Mouse (Mus musculus): Measurements from ENCODE around the gene Hist1h2ae. TPM values are rescaled to one million over a fixed set of nuclear protein-coding genes. Genes with fewer than 3 reads are reported as not detected.
"Not testable (repeated sequence)": the region's sequence is repeated elsewhere in the genome, so short reads cannot be mapped to it uniquely, and the experiment has no call there.

Gene Hist1h2ae
- polyA plus RNA-seq, 1 experiment from 2014 or later: 96.4 TPM

- 6% methylated on average over 9 of the region's 9 CpGs for WGBS
- 0 out of 2 replicates have a peak, but pooled peaks have one; percentile 67 for ATAC-seq (replicated peaks; ENCODE audit: low FRiP score)
Observed at GRCm38 (mm10) chr13:23597957-23598356, 26.9 kb upstream of the Hist1h2ae start.

DNA sequence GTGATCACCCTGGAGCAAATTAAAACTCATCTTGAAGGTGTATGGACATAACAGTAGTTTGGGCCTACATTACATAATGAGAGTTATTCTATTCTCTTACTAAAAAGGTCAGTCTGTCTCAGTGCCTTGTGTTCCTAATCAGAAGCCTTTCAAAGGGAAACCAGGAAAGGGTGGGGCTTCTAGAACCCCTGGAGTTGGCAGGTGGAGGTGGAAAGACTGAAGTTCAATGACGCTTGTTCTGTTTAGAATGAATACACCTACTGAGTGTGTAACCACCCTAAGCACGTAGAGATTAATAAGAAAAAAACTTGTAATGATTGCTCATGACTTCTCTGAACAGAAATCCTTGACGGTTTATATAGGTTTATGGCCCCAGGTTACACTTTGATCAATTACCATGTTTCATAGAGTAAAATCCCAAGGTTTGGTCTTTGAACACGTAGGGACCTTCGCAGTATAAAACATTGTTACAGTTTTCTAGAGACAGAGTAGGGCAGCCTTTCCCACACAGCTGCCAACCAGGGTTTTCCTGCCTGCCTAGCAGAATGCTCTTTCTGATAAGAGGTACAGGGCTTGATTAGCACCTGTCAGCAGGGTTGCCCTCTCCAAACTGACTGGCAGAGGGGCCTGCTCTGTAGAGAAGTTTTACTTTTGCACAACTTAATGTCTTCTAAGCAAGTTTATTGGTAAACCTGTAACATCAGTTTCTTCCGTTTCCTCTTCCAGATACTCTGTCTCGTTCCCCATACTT, 24.8 kb upstream of the Hist1h2ae start:
- Histone ChIP-seq H3K4me1 (replicated peaks; ENCODE audit: control insufficient read depth, insufficient read depth, low read length) (no peaks in the 10 kb centered on the region), H3K27me3 (ENCODE audit: control insufficient read depth, insufficient read depth, low read length) (no peaks in the 10 kb centered on the region), H3K9me3 (ENCODE audit: control insufficient read depth, low read length) (no peaks in the 10 kb centered on the region), H3K4me2 (ENCODE audit: low read depth, low read length, severe bottlenecking) (no peak overlapping the region), H3K9ac (ENCODE audit: low read length) (no peak overlapping the region), H3K36me3 (ENCODE audit: control insufficient read depth, insufficient read depth, low read length) (no peaks in the 10 kb centered on the region), H3K27ac (ENCODE audit: low read depth, low read length) (no peak overlapping the region), H3K4me3 (ENCODE audit: low read depth, low read length) (no peak overlapping the region)
- DNase-seq (ENCODE audit: low spot score) (no peak), ATAC-seq (replicated peaks; ENCODE audit: low FRiP score) (no peak)
- 84% methylated on average over 7 of the region's 7 CpGs for WGBS

More at GRCm38 (mm10) chr13:23597957-23598356, 26.9 kb upstream of the Hist1h2ae start:
- H3K27me3 ChIP-seq (ENCODE audit: control insufficient read depth, insufficient read depth, low read length): no peaks in the 10 kb centered on the region
- H3K36me3 ChIP-seq (ENCODE audit: control insufficient read depth, insufficient read depth, low read length): no peaks in the 10 kb centered on the region
- no peak overlapping the region for H3K4me2 ChIP-seq (ENCODE audit: low read depth, low read length, severe bottlenecking)
- no peak overlapping the region for H3K9ac ChIP-seq (ENCODE audit: low read length)
- H3K27ac ChIP-seq (ENCODE audit: low read depth, low read length): no peak overlapping the region
- no peaks in the 10 kb centered on the region for H3K4me1 ChIP-seq (replicated peaks; ENCODE audit: control insufficient read depth, insufficient read depth, low read length)
- no peaks in the 10 kb centered on the region for H3K9me3 ChIP-seq (ENCODE audit: control insufficient read depth, low read length)
- no peak overlapping the region for H3K4me3 ChIP-seq (ENCODE audit: low read depth, low read length)
- peak; percentile 88 for DNase-seq (ENCODE audit: low spot score)

DNA sequence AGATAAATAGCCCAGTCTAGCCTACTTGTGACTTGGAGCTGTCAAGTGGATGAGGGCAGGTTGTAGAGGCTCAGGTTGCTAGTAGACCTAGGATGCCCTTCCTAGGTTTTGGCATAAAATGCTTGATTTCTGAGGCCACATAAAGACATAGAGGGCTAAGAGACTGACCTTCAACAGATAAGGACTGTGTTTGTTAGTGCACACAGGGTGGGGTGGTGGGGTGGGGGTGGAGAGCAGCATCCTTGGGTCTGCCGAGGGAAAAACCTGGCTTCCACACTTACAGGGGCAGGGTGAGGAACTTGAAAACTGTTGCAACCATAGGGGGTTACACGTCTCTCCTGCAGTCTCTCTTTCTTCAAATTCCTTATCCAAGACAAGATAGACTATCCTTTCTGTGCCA, 24.2 kb upstream of the Hist1h2ae start:
- no peaks in the 10 kb centered on the region for H3K27me3 ChIP-seq (ENCODE audit: control insufficient read depth, insufficient read depth, low read length)
- DNase-seq (ENCODE audit: low spot score): no peak

DNA sequence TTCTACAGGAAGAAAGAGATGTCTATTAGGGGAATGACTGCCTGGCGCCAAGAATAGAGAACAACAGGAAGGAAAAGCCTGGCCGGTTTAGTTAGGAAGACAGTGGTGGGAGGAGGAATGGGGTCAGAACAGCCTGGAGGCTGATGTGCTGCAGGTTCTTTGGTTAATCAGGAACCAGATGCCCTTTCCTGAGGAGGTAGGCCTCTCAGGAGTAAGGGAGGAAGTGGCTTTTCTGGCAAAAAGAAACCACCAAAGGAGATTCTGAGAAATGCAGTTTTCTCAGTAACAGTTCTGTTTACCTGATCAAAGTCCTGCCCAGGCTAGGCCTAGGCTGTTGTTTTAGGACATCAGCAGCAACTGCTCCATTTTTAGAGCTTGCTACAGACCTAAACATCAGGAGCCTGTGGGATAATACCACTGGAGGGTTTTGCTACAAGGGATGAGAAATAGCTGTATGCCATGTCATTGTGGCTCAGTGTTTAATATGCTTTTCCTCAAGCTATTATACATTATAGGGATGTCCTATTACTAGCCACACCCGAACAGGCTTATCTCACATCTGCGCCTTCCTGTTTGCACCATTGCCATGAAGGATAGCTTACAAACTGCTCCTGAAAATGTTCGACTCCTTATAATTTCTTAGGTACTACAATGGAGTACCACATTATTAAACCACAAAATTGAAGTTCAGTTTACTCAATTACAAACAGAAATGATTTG, 22.2 kb upstream of the Hist1h2ae start:
- H3K4me2 ChIP-seq (ENCODE audit: low read depth, low read length, severe bottlenecking): no peak overlapping the region
- no peaks in the 10 kb centered on the region for H3K36me3 ChIP-seq (ENCODE audit: control insufficient read depth, insufficient read depth, low read length)
- no peaks in the 10 kb centered on the region for H3K27me3 ChIP-seq (ENCODE audit: control insufficient read depth, insufficient read depth, low read length)
- DNase-seq (ENCODE audit: low spot score) (no peak), ATAC-seq (replicated peaks; ENCODE audit: low FRiP score) (no peak)
- no peak overlapping the region for H3K27ac ChIP-seq (ENCODE audit: low read depth, low read length)
- H3K4me3 ChIP-seq (ENCODE audit: low read depth, low read length): no peak overlapping the region
- WGBS: 82% methylated on average over 5 of the region's 5 CpGs
- no peak overlapping the region for H3K9ac ChIP-seq (ENCODE audit: low read length)
- no peaks in the 10 kb centered on the region for H3K4me1 ChIP-seq (replicated peaks; ENCODE audit: control insufficient read depth, insufficient read depth, low read length)
- no peaks in the 10 kb centered on the region for H3K9me3 ChIP-seq (ENCODE audit: control insufficient read depth, low read length)

More for the DNA sequence above, 24.2 kb upstream of the Hist1h2ae start:
- WGBS: 76% methylated on average over 2 of the region's 2 CpGs
- no peak for ATAC-seq (replicated peaks; ENCODE audit: low FRiP score)
- no peaks in the 10 kb centered on the region for H3K4me1 ChIP-seq (replicated peaks; ENCODE audit: control insufficient read depth, insufficient read depth, low read length)
- no peak overlapping the region for H3K9ac ChIP-seq (ENCODE audit: low read length)
- no peak overlapping the region for H3K4me2 ChIP-seq (ENCODE audit: low read depth, low read length, severe bottlenecking)
- no peak overlapping the region for H3K4me3 ChIP-seq (ENCODE audit: low read depth, low read length)
- H3K9me3 ChIP-seq (ENCODE audit: control insufficient read depth, low read length): no peaks in the 10 kb centered on the region
- H3K36me3 ChIP-seq (ENCODE audit: control insufficient read depth, insufficient read depth, low read length): no peaks in the 10 kb centered on the region
- no peak overlapping the region for H3K27ac ChIP-seq (ENCODE audit: low read depth, low read length)

DNA sequence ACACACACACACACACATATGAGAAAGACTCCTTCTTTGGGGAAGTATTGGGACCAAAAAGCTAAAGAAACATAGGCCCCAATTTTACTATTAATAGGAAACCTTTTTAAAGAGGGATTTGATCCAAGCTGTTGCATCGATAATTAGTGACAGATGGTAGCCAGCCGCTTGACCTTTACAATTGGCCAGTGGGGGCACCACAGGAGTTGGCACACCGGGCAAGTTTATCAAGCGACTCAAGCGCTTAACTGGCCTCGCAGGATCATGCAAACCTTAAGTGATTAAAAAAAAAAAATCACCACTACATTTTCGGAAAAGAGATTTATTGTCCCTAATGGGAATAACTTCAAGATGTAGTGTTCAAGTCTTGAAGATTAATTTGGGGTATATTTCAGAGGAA, 21.6 kb upstream of the Hist1h2ae start:
- Histone ChIP-seq H3K9ac (ENCODE audit: low read length) (no peak overlapping the region), H3K4me1 (replicated peaks; ENCODE audit: control insufficient read depth, insufficient read depth, low read length) (no peaks in the 10 kb centered on the region), H3K36me3 (ENCODE audit: control insufficient read depth, insufficient read depth, low read length) (no peaks in the 10 kb centered on the region), H3K4me2 (ENCODE audit: low read depth, low read length, severe bottlenecking) (no peak overlapping the region), H3K27ac (ENCODE audit: low read depth, low read length) (no peak overlapping the region), H3K27me3 (ENCODE audit: control insufficient read depth, insufficient read depth, low read length) (no peaks in the 10 kb centered on the region), H3K9me3 (ENCODE audit: control insufficient read depth, low read length) (no peaks in the 10 kb centered on the region), H3K4me3 (ENCODE audit: low read depth, low read length) (no peak overlapping the region)
- WGBS: 82% methylated on average over 7 of the region's 7 CpGs
- DNase-seq (ENCODE audit: low spot score) (no peak), ATAC-seq (replicated peaks; ENCODE audit: low FRiP score) (no peak)

DNA sequence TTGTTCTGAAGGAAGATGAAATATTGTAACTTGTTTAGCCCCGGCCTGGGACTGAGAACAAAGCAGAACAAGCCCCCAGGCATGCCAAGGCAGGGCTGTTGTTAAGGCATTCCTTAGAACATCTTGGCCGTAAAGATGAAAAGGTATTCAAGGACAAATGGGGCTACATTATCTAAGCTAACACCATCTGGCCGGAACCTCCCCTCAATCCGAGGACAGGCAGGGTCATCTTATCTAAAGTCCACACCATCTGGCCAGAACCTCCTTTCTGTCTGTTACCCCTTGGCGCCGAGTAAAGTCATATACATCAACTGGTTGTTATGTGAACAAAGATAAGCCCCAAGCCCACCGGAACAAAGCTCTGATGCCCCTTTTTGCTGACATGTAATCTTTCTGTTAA, 20.9 kb upstream of the Hist1h2ae start:
- ATAC-seq (replicated peaks; ENCODE audit: low FRiP score); H3K4me1 ChIP-seq (replicated peaks; ENCODE audit: control insufficient read depth, insufficient read depth, low read length); H3K9ac ChIP-seq (ENCODE audit: low read length); H3K36me3 ChIP-seq (ENCODE audit: control insufficient read depth, insufficient read depth, low read length); DNase-seq (ENCODE audit: low spot score); H3K4me3 ChIP-seq (ENCODE audit: low read depth, low read length); H3K27ac ChIP-seq (ENCODE audit: low read depth, low read length); H3K4me2 ChIP-seq (ENCODE audit: low read depth, low read length, severe bottlenecking); H3K9me3 ChIP-seq (ENCODE audit: control insufficient read depth, low read length); H3K27me3 ChIP-seq (ENCODE audit: control insufficient read depth, insufficient read depth, low read length): not testable (repeated sequence)
- WGBS: 93% methylated on average over 7 of the region's 7 CpGs

- no peaks in the 10 kb centered on the region for H3K9me3 ChIP-seq (ENCODE audit: control insufficient read depth, low read length)
- no peaks in the 10 kb centered on the region for H3K36me3 ChIP-seq (ENCODE audit: control insufficient read depth, insufficient read depth, low read length)
- no peak overlapping the region for H3K4me3 ChIP-seq (ENCODE audit: low read depth, low read length)
- no peak overlapping the region for H3K27ac ChIP-seq (ENCODE audit: low read depth, low read length)
- H3K4me2 ChIP-seq (ENCODE audit: low read depth, low read length, severe bottlenecking): no peak overlapping the region
- ATAC-seq (replicated peaks; ENCODE audit: low FRiP score): no peak
- H3K9ac ChIP-seq (ENCODE audit: low read length): no peak overlapping the region
- 93% methylated on average over 7 of the region's 7 CpGs for WGBS
- no peaks in the 10 kb centered on the region for H3K27me3 ChIP-seq (ENCODE audit: control insufficient read depth, insufficient read depth, low read length)
- H3K4me1 ChIP-seq (replicated peaks; ENCODE audit: control insufficient read depth, insufficient read depth, low read length): peaks cover 4% of the 10 kb centered on the region; the same call in 1 of the 2 replicates
- DNase-seq (ENCODE audit: low spot score): no peak
Observed at GRCm38 (mm10) chr13:23591206-23591605, 20.2 kb upstream of the Hist1h2ae start.

DNA sequence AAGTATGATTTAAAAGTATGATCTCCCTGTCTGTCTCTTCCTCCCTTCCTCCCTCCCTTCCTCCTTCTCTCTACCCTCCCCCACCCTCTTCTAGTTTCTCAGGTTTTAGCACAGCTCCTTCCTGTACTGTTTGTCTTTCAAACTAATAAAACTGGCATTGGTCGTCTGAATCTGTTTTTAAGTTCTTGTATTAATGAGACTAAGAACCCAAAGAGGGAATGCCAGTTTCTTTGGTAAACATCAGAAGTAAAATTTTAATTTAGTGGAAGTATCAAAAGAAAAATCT, 15.9 kb upstream of the Hist1h2ae start:
- peak overlapping the region; percentile 65 for H3K9ac ChIP-seq (ENCODE audit: low read length)
- peak overlapping the region; percentile 58; the same call in 1 of the 2 replicates for H3K4me2 ChIP-seq (ENCODE audit: low read depth, low read length, severe bottlenecking)
- H3K9me3 ChIP-seq (ENCODE audit: control insufficient read depth, low read length): no peaks in the 10 kb centered on the region
- peak overlapping the region; percentile 23 for H3K4me3 ChIP-seq (ENCODE audit: low read depth, low read length)
- no peak for DNase-seq (ENCODE audit: low spot score)
- WGBS: 0% methylated on average over 1 of the region's 1 CpGs
- H3K27me3 ChIP-seq (ENCODE audit: control insufficient read depth, insufficient read depth, low read length): no peaks in the 10 kb centered on the region
- peaks cover 16% of the 10 kb centered on the region for H3K4me1 ChIP-seq (replicated peaks; ENCODE audit: control insufficient read depth, insufficient read depth, low read length)
- H3K36me3 ChIP-seq (ENCODE audit: control insufficient read depth, insufficient read depth, low read length): no peaks in the 10 kb centered on the region
- H3K27ac ChIP-seq (ENCODE audit: low read depth, low read length): peak overlapping the region; percentile 99
- 0 out of 2 replicates have a peak, but pooled peaks have one; percentile 1 for ATAC-seq (replicated peaks; ENCODE audit: low FRiP score)
